Mouse (Mus musculus): ENCODE results near the gene Tas2r143.

Tas2r143 gene

DNA sequence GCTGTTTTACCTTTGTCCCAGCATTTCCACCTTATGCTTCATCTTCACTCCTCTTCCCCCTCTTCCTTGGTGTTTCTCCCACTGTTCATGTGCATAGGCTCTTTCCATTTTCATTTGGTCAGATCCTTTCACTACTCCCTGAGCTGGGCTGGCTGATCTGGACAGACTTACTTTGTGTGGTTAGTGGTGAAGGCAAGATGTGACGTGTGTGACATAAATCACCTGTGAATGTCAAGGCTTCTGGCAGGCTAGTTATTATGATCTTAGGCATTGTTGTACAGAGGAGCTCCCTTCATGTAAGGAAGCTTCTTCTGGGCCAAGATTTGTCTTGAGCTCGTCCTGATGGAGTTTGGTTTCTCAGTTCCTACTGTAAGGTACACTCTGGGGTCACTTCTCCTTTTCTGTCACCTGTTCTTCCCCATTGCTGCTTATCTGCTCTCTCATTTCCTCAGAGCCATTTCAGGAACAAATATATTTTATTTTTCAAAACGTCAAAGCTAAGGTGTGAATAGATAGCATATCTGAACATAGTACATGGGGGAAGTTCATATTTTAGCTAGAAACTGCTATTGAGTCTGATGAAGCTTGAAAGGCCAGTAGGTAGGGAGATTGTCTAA, 2.9 kb upstream of the Tas2r143 start:
- DNase-seq (ENCODE audit: low read depth, low spot score): no peak

GRCm38 (mm10) chr6:42398285-42398684, 1.8 kb upstream of the Tas2r143 start:
- no peak for DNase-seq (ENCODE audit: low read depth, low spot score)

DNA sequence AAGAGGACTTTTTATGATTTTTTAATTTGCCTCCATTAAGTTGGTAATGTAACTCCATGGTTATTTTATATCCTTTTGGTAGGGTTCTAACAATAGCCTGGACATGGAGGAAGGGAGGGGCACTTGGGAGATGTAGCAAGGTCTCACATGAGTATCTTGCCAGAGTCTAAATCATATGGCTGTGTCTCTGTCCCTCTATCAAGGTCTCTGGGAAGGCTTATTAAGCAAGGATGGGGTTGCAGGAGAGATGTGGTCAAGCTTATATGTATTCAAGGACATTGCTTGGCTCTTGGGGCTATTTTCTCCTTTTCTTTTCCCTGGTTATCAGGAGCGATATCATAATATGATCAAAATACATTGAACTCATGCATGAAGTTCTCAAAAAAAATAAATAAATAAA, 1.0 kb upstream of the Tas2r143 start:
- no peak for DNase-seq (ENCODE audit: low read depth, low spot score)

DNA sequence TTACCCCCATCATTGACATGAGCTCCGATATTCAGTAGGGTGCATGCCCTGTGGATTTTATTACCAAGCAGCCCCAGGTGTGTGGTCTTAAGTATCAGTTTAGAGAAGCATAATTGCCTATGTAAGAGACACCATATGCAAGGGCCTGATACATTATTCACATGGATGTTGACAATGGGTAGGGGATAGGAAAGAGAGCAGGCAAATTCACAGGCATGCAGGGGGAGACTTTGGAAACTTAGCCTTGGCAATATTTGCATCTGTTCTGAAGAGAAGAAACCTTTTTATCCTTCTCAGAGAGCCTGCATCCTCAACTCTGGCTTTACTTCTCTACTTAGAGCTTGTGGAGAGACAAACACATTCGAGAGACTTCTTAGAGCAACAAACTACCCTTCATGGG, 5.1 kb downstream of the Tas2r143 start, which contains the start of gene Tas2r135:
TSS of gene Tas2r135 (plus strand) at position 301 of the 400 bp plus-strand sequence.
- DNase-seq (ENCODE audit: low read depth, low spot score): no peak

- DNase-seq (ENCODE audit: low read depth, low spot score): no peak
Measured at GRCm38 (mm10) chr6:42419443-42419842, 19.4 kb downstream of the Tas2r143 start.

GRCm38 (mm10) chr6:42421439-42421838, 21.4 kb downstream of the Tas2r143 start:
- no peak for DNase-seq (ENCODE audit: low read depth, low spot score)

GRCm38 (mm10) chr6:42424472-42424871, 24.4 kb downstream of the Tas2r143 start:
- DNase-seq (ENCODE audit: low read depth, low spot score): no peak

DNA sequence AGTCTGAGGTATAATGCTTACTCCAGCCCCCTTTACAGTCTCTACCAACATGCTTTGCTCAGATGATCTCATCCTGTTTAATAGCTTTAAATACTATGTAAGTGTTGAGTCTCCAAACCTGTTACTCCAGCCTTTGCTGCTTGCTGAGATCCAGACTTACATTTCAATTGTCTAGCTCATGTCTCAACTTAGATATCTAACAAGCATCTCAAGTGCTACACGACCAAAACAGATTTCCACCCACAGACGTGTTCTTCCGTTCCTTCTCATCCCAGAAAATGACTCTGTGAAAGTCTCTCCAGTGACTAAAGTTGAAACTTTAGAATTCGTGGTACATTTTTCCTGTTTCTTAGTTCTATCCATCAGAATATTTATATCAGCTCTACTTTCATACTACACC, 26.3 kb downstream of the Tas2r143 start:
- no peak for DNase-seq (ENCODE audit: low read depth, low spot score)

DNA sequence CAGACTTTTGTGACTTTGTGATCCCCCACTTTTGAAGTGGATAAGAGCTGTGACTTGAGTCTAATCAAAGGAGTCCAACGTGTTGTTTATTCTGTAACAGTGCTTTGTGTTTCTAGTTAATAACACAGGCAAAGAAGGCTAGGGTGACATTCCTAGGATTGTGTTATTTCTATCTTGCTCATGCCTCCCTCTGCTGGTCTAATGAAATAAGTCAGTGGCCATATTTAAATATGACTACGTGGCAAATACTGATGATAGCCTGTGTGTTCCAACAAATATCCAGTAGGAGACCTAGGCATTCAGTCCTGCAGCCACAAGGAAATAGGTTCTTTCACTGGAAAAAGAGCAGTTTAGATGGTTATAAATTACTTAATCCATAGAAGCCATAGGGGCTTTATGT, 33.5 kb downstream of the Tas2r143 start:
- no peak for DNase-seq (ENCODE audit: low read depth, low spot score)

DNA sequence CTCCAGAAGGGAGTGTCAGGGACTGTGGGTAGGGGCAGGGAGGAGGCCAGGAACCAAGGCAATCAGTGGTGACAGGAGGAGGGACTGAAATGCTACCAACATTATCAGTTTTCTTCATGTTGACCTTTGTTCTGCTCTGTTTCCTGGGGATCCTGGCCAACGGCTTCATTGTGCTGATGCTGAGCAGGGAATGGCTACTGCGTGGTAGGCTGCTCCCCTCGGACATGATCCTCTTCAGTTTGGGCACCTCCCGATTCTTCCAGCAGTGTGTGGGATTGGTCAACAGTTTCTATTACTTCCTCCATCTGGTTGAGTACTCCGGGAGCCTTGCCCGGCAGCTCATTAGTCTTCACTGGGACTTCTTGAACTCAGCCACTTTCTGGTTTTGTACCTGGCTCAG, 34.4 kb downstream of the Tas2r143 start, which contains the start of gene Tas2r126:
TSS of gene Tas2r126 (plus strand) at position 90 of the 400 bp plus-strand sequence.
- no peak for DNase-seq (ENCODE audit: low read depth, low spot score)

DNA sequence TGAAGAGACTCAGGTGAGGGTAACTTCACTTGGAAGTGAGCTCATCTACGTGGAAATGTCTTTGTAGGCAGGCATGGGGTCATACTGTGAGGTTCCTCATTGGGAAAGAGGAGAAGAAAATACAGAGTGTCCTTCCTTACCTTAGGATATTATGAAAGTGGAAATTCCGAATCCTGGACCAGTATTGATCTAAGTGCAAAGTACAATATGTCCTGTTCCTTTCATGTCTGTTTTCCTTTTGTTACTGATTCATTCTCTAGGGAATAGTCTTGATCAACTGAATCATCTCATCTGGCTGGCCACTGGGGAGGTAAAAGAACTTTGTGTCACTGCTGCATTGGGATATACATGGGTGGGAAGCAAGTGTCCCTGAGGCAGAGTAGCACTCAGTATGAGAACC, 35.5 kb downstream of the Tas2r143 start:
- no peak for DNase-seq (ENCODE audit: low read depth, low spot score)

- no peak for DNase-seq (ENCODE audit: low read depth, low spot score)
Measured at GRCm38 (mm10) chr6:42441395-42441794, 41.4 kb downstream of the Tas2r143 start.

- DNase-seq (ENCODE audit: low read depth, low spot score): no peak
Measured at GRCm38 (mm10) chr6:42444491-42444890, 44.5 kb downstream of the Tas2r143 start.

GRCm38 (mm10) chr6:42447381-42447780, 47.3 kb downstream of the Tas2r143 start:
- DNase-seq (ENCODE audit: low read depth, low spot score): no peak

Measured in brain, embryonic 18.5 days (tissue).